Mouse (Mus musculus): ENCODE results near the gene Anks1b. TPM values are rescaled to one million over a fixed set of nuclear protein-coding genes. Genes with fewer than 3 reads are reported as not detected.

Anks1b gene
- total and polyA plus RNA-seq, 2 experiments from 2014 or later, result 105 to 342 TPM

DNA sequence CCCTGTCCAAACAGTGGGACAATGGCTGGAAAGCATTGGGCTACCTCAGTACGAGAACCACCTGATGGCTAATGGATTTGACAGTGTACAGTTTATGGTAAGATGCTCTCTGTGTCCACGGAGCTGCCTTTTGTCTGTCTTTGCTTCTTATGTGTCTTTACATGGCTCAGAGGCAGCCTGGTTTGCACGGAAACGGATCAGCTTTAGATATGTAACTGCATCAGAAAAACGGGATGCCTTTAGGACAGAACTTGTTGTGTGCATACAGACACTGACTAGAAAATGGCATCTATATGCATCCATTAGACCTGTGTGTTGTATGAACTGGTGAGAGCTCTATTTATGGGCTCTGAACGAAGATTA is 703.8 kb downstream of the Anks1b start:
- Histone ChIP-seq H3K4me2 (ENCODE audit: low read depth, low read length, poor library complexity, severe bottlenecking) (peak overlapping the region; percentile 60), H3K9me3 (ENCODE audit: low read length) (no peaks in the 10 kb centered on the region), H3K9ac (replicated peaks; ENCODE audit: low read length, poor library complexity, severe bottlenecking) (peak overlapping the region; percentile 65), H3K27me3 (ENCODE audit: insufficient read depth, low read length) (no peaks in the 10 kb centered on the region), H3K4me1 (ENCODE audit: insufficient read depth, low read length) (no peaks in the 10 kb centered on the region), H3K4me3 (ENCODE audit: low read depth, low read length) (peak overlapping the region; percentile 53), H3K27ac (ENCODE audit: low read depth, low read length) (peak overlapping the region; percentile 89), H3K36me3 (ENCODE audit: insufficient read depth, low read length) (no peaks in the 10 kb centered on the region)
- no peak for TF ChIP-seq CTCF (IDR thresholded peaks at IDR 0.05)
- peak; percentile 53 for ATAC-seq (ENCODE audit: low FRiP score)
- 17% methylated on average over 6 of the region's 6 CpGs for whole genome bisulfite sequencing
- no peak for DNase-seq (ENCODE audit: low spot score)

DNA sequence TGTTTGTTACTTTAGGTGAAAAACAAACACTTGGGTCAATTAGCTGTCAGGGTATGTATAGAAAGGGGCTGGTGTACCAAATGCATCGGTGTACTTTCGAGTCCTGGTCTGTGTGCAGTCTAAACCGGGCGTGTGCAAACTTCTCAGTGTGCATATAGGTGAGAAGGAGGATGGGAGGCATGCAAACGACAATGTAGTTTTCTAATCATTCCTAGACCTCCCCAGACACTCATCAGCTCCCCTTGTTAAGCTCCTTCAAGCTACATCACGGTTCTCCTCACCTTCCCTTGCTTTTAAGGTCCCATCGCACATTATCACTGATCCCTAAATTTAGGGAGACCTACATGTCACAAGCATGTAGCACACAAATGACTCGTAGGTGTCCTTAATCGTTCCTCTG is 704.5 kb downstream of the Anks1b start:
- peak overlapping the region; percentile 53 for H3K4me3 ChIP-seq (ENCODE audit: low read depth, low read length)
- ATAC-seq (ENCODE audit: low FRiP score) (no peak), DNase-seq (ENCODE audit: low spot score) (no peak)
- H3K36me3 ChIP-seq (ENCODE audit: insufficient read depth, low read length), result no peaks in the 10 kb centered on the region
- H3K9ac ChIP-seq (replicated peaks; ENCODE audit: low read length, poor library complexity, severe bottlenecking), result peak overlapping the region; percentile 65
- 56% methylated on average over 9 of the region's 9 CpGs for WGBS
- peak overlapping the region; percentile 89 for H3K27ac ChIP-seq (ENCODE audit: low read depth, low read length)
- no peaks in the 10 kb centered on the region for H3K4me1 ChIP-seq (ENCODE audit: insufficient read depth, low read length)
- no peaks in the 10 kb centered on the region for H3K9me3 ChIP-seq (ENCODE audit: low read length)
- TF ChIP-seq CTCF (IDR thresholded peaks at IDR 0.05), result no peak
- H3K27me3 ChIP-seq (ENCODE audit: insufficient read depth, low read length), result no peaks in the 10 kb centered on the region
- H3K4me2 ChIP-seq (ENCODE audit: low read depth, low read length, poor library complexity, severe bottlenecking), result peak overlapping the region; percentile 60

DNA sequence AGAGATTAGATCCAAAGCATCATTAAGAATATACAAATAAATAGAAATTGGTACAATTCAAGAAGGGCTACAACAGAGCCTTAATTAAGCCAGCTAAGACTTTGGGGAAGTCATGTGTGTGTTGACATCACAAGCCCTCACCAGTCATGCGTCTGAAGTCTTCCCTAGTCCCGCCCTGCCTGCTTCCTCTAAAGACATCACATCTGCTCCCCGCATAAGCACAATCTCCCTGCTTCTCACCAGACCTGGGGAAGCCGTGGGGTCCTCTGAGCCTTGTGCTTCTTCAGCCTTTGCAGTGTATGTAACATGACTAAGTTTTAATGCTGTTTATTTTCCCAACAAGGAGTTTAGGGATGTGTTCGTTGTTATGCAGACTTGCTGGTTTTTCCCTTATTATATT is 706.7 kb downstream of the Anks1b start:
- H3K9me3 ChIP-seq (ENCODE audit: low read length), result no peaks in the 10 kb centered on the region
- H3K4me2 ChIP-seq (ENCODE audit: low read depth, low read length, poor library complexity, severe bottlenecking), result peak overlapping the region; percentile 24; the same call in 1 of the 2 replicates
- TF ChIP-seq CTCF (IDR thresholded peaks at IDR 0.05), result no peak
- ATAC-seq (ENCODE audit: low FRiP score) (no peak), DNase-seq (ENCODE audit: low spot score) (no peak)
- H3K27ac ChIP-seq (ENCODE audit: low read depth, low read length), result no peak overlapping the region
- no peaks in the 10 kb centered on the region for H3K27me3 ChIP-seq (ENCODE audit: insufficient read depth, low read length)
- WGBS, result 89% methylated on average over 5 of the region's 5 CpGs
- H3K4me3 ChIP-seq (ENCODE audit: low read depth, low read length), result no peak overlapping the region
- no peaks in the 10 kb centered on the region for H3K4me1 ChIP-seq (ENCODE audit: insufficient read depth, low read length)
- H3K36me3 ChIP-seq (ENCODE audit: insufficient read depth, low read length), result no peaks in the 10 kb centered on the region
- no peak overlapping the region for H3K9ac ChIP-seq (replicated peaks; ENCODE audit: low read length, poor library complexity, severe bottlenecking)

DNA sequence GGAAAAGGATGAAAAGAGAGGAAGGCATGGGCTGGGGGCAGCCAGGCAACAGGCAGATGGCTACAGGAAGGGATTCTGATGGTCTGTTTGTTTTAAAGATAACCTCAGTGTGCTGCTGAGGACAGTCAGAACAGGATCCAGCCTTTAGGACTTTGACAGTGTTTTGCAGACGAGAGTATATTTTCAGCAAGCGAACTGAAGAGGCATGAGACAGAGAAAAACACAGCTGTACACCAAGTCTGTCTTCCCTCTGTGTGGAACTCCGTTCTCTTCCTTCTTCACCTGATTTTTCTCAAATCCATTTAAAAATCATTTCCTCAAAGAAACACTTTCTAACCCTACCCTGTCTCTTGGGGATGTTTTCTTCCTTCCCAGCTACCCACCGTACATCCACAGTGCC is 710.7 kb downstream of the Anks1b start:
- Histone ChIP-seq H3K36me3 (ENCODE audit: insufficient read depth, low read length) (no peaks in the 10 kb centered on the region), H3K4me1 (ENCODE audit: insufficient read depth, low read length) (no peaks in the 10 kb centered on the region), H3K27ac (ENCODE audit: low read depth, low read length) (no peak overlapping the region), H3K9ac (replicated peaks; ENCODE audit: low read length, poor library complexity, severe bottlenecking) (no peak overlapping the region), H3K4me2 (ENCODE audit: low read depth, low read length, poor library complexity, severe bottlenecking) (no peak overlapping the region), H3K4me3 (ENCODE audit: low read depth, low read length) (no peak overlapping the region), H3K27me3 (ENCODE audit: insufficient read depth, low read length) (no peaks in the 10 kb centered on the region), H3K9me3 (ENCODE audit: low read length) (no peaks in the 10 kb centered on the region)
- TF ChIP-seq CTCF (IDR thresholded peaks at IDR 0.05), result no peak
- no peak for DNase-seq (ENCODE audit: low spot score)
- ATAC-seq (ENCODE audit: low FRiP score), result no peak
- WGBS, result 81% methylated on average over 4 of the region's 4 CpGs

DNA sequence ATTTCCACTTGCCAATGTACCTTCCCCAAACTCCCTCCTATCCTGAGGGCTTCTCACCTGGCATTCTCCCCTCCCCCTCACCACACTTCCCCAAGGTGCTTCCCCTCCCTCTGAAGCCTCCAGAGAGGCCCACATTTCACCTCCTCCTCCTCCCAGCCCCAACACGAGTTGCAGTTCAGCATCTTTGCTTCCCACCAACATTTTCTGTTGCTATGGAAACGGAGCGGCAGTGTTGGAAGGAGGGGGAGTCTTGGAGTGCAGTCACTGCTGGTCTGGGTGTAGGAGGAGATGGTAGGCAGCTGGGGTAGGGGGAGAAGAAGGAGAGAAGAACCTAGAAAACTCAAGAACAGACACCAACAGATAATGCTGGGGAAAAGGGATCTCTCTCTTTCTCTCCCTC is 722.8 kb downstream of the Anks1b start:
- peaks cover 6% of the 10 kb centered on the region; the same call in 1 of the 2 replicates for H3K4me1 ChIP-seq (ENCODE audit: insufficient read depth, low read length)
- ATAC-seq (ENCODE audit: low FRiP score) (peak; percentile 79), DNase-seq (ENCODE audit: low spot score) (peak; percentile 82)
- no peaks in the 10 kb centered on the region for H3K9me3 ChIP-seq (ENCODE audit: low read length)
- H3K36me3 ChIP-seq (ENCODE audit: insufficient read depth, low read length), result no peaks in the 10 kb centered on the region
- no peak overlapping the region for H3K27ac ChIP-seq (ENCODE audit: low read depth, low read length)
- H3K9ac ChIP-seq (replicated peaks; ENCODE audit: low read length, poor library complexity, severe bottlenecking), result no peak overlapping the region
- WGBS, result 8% methylated on average over 3 of the region's 3 CpGs
- no peaks in the 10 kb centered on the region for H3K27me3 ChIP-seq (ENCODE audit: insufficient read depth, low read length)
- no peak overlapping the region for H3K4me3 ChIP-seq (ENCODE audit: low read depth, low read length)
- peak overlapping the region; percentile 9; the same call in 1 of the 2 replicates for H3K4me2 ChIP-seq (ENCODE audit: low read depth, low read length, poor library complexity, severe bottlenecking)
- TF ChIP-seq CTCF (IDR thresholded peaks at IDR 0.05), result no peak

DNA sequence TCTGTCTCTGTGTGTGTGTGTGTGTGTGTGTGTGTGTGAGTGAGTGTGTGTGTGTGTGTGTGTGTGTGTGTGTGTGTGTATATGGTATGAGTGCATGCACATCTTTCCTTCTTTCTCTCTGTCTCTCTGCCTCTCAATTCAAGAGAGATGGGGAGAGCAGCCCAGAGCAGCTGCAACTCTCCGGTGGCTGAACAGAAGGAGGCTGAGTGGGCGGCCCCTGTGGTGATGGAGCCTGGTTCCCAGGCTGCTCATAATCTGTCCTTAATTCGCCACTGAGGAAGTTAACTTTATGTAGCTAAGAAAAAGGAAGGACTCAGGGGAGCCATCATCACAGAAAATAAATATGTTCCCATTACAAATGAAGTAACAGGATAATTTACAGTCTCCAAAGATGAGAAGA is 723.3 kb downstream of the Anks1b start:
- peaks cover 6% of the 10 kb centered on the region; the same call in 1 of the 2 replicates for H3K4me1 ChIP-seq (ENCODE audit: insufficient read depth, low read length)
- DNase-seq (ENCODE audit: low spot score) (no peak), ATAC-seq (ENCODE audit: low FRiP score) (peak; percentile 54; the same call in 1 of the 2 replicates)
- no peak overlapping the region for H3K4me2 ChIP-seq (ENCODE audit: low read depth, low read length, poor library complexity, severe bottlenecking)
- no peaks in the 10 kb centered on the region for H3K36me3 ChIP-seq (ENCODE audit: insufficient read depth, low read length)
- no peaks in the 10 kb centered on the region for H3K27me3 ChIP-seq (ENCODE audit: insufficient read depth, low read length)
- no peak overlapping the region for H3K27ac ChIP-seq (ENCODE audit: low read depth, low read length)
- H3K9me3 ChIP-seq (ENCODE audit: low read length), result no peaks in the 10 kb centered on the region
- no peak for TF ChIP-seq CTCF (IDR thresholded peaks at IDR 0.05)
- no peak overlapping the region for H3K4me3 ChIP-seq (ENCODE audit: low read depth, low read length)
- no peak overlapping the region for H3K9ac ChIP-seq (replicated peaks; ENCODE audit: low read length, poor library complexity, severe bottlenecking)
- 5% methylated on average over 3 of the region's 3 CpGs for WGBS

Data from midbrain, postnatal 0 days (tissue).